Mouse (Mus musculus): ENCODE measurements around the gene Fam198a.

DNA sequence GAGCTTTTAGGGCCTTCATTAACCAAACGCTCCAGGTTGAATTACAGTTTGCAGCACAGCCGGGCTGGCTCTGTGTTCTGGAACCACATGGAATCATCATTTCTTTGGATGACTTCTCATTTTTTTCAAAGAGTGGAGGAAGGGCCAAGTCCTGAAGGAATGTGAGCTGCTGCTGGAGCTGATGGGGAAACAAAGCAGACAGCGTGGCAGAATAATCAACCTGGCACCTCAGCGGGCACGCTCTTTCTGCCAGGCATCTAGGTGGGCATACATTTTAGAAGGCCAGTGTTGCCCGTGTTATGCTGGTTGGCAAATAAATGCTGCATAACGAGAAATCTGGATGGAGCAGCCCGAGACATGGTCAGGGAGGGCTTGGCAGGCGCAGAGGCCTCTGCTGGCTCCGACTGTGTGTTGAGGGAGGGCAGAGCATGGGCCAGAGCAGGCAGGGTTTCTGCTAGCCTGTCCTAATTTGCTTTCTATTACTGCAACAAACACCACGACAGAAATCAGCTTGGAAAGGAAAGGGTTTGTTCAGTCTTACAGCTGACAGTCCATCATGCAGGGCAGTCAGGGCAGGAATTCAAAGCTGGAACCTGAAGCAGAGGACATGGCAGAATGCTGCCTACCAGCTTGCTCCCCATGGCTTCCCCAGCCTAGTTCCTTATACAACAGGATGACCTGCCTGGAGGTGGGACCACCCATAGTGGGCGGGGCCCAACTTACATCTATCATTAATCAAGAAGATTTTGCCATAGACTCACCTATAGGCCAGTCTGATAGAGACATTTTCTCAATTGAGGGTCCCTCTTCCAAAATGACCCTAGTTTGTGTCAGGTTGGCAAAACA is 23.6 kb downstream of the Fam198a start:
- no peak for TF ChIP-seq GATA1 (IDR thresholded peaks at IDR 0.05; ENCODE audit: borderline replicate concordance, low read length)
- TF ChIP-seq FLI1 (IDR thresholded peaks at IDR 0.05; ENCODE audit: low read length): no peak
